Comparison of ENCODE assay signal across 24 mouse cellular contexts in the genomic region with DNA sequence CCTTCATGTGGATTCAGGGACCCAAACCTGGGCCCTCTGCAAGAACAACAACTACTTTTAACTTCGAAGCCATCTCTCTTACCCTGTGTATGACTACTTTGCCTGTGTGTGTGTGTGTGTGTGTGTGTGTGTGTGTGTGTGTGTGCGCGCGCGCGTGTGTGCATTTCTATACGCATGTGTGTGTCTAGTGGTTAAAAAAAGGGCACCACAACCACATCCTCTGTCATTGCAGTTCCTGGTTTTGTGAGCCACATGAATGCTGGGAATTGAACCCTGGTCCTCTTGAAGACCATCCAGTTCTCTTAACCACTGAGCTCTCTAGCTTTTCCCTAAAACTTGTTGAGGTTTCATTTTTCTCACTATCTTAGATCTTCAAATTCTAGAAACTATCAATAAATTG. TPM values are rescaled to one million over a fixed set of nuclear protein-coding genes. Genes with fewer than 3 reads are reported as not detected.
DNase-seq lines count a peak whose midpoint lies in the region.
"Had no signal": no experiment of that assay in that cellular context is flagged by ENCODE, and none has a peak within 500 bp of the region (broad histone marks: within the 10 kb centered on the region; RNA-seq: fewer than 3 reads in every experiment).

No protein-coding gene starts in this region.

- intact Hi-C loops in heart, postnatal 10 days (cut with DNase I), result no loop called here

- peak; percentile 8 for DNase-seq in heart, adult 11 months
- no peak for DNase-seq in heart, postnatal 10 days
- DNase-seq in T-cell, adult 2 months (ENCODE audit: low spot score), result peak; percentile 34
- DNase-seq in naive thymus-derived CD4-positive, alpha-beta T cell, adult 2 months (ENCODE audit: low read depth), result peak; percentile 36
- DNase-seq in embryo, embryonic 9.5 days (ENCODE audit: extremely low spot score), result no peak
- no peak for DNase-seq in left cerebral cortex, adult 9 months (ENCODE audit: low spot score in 2 of 2)
- DNase-seq: adrenal gland, adult 2 months; adrenal gland, postnatal 25 days; B cell, adult 2 months; cerebellum, adult 11-12 months; cerebellum, adult 8-10 months; cerebellum, postnatal 10 days; cerebellum, postnatal 36 days; embryo, embryonic 11 days; gastrocnemius, postnatal 10 days; gastrocnemius, postnatal 36 days; heart, adult 18-20 months; heart, postnatal 14 days; heart, postnatal 4 days; kidney, adult 11 months had no signal

RNA-seq across cellular contexts. Expression of gene Slc35f2, which starts 31.6 kb away (rescaled TPM):
- total RNA-seq in heart, postnatal 10 days (2021), result under 1 TPM in 1 of 2 experiments, not detected in 1; 0.29 TPM
- total RNA-seq: gastrocnemius, adult 18-20 months; gastrocnemius, postnatal 36 days had no signal

RNA-seq across cellular contexts. Expression of gene Sln, which starts 47.0 kb away (rescaled TPM):
- 10 to 100 TPM; 22.6 to 50.2 TPM for total RNA-seq in heart, postnatal 10 days (2021)
- total RNA-seq: adrenal gland, adult 2 months; adrenal gland, postnatal 25 days; CH12.LX; G1E; hindbrain, postnatal 0 days had no signal

Comparison
In these comparisons a context has a peak if more than half of its experiments do, and no peak if none do; other contexts are left out.
1. DNase-seq: peak in heart, adult 11 months (single experiment), T-cell, adult 2 months (single experiment) and naive thymus-derived CD4-positive, alpha-beta T cell, adult 2 months (single experiment); none in heart, postnatal 10 days (0 of 2), embryo, embryonic 9.5 days (single experiment) and left cerebral cortex, adult 9 months (0 of 2).